Mouse (Mus musculus) adrenal gland, postnatal 10 days (tissue): ENCODE results near the gene Mcm6. TPM values are rescaled to one million over a fixed set of nuclear protein-coding genes. Genes with fewer than 3 reads are reported as not detected.

Experiments used
- DNase-seq: peaks from one replicate; pipeline ENCODE4 v3.0.0; 2021; ENCODE audit warnings: mixed read lengths
- long read RNA-seq, 2 experiments: library from polyadenylated mRNA; stranded (forward); transcript quantifications; one replicate each; pipeline ENCODE4 v2.0.0; 2021
- total RNA-seq, 2 experiments: library from RNA; stranded (reverse); gene quantifications; 2 replicates each; pipeline ENCODE4 v1.2.3; 2021

Mcm6 gene
- 10 to 100 TPM; 50.0 to 66.8 TPM for total RNA-seq
- long read RNA-seq, experiment 1, transcript Mcm6-201 (17 exons, 2,910 nt) = major isoform, 123 of 137 reads
- long read RNA-seq, experiment 1, partial matches to known transcripts = 4 of 137 reads
- long read RNA-seq, experiment 1, other reads (novel, unspliced or antisense) = 10 of 137 reads
- long read RNA-seq, experiment 2, full-length matches to known transcripts = 62 of 73 reads
- long read RNA-seq, experiment 2, partial matches to known transcripts = 2 of 73 reads
- long read RNA-seq, experiment 2, other reads (novel, unspliced or antisense) = 9 of 73 reads

DNA sequence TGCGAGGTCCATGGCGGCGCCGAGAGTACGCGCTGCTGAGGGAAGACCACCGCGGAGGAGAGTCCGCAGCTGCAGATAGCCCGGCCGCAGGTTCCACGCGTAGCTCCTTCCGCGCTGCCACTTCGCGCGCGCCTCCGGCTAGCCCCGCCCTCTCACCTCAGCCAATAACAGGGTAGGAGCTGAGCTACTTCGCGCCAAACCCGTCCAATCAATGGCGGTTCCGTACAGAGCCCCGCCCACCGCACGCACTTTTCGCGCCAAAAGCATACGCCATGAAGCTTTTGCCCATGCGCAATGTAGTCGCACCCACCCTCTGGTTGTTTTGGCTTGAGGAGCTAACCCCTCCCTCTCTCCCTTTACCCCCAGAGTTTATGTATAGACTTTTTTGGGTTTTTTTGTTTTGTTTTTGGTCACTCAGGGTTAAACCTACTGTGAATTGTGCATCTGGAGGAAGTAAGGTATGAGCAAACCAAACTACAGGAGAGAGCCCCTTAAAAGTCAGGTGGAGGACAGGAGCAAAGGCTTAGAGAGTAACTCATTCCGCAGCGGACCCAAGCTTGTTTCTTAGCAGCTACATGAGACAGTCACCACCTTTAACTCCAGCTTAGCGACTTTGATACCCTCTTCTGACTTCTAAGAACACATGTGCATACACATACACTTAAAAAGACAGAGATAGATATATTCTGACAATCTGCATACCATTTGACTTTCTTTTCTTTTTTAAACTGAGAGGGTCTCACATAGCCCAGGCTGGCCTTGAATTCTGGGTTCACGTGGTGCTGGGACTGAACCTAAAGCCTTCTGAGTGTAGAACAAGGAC lies at the start of gene Mcm6:
Gene Mcm6, minus strand, starts transcription at position 111 of the 823 bp plus-strand sequence.
- peak; percentile 96 for DNase-seq

DNA sequence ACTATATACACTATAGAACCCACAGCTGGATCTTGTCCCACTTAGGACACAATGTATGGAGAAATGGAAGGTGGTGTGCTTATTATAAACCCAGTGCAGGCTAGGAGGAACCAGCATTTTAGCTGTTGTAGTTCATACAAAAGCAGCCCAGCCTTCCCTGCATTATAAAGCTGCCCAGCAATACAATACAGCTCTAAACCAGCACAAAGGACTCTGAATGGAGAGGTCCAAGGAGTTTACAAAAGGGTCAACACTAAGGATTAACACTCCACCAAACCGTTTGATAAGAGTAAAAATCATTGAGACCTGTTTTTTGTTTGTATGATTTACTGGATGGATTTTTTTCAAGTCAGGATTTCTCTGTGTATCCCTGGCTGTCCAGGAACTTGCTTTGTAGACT lies 47.4 kb upstream of the Mcm6 start:
- DNase-seq = no peak

DNA sequence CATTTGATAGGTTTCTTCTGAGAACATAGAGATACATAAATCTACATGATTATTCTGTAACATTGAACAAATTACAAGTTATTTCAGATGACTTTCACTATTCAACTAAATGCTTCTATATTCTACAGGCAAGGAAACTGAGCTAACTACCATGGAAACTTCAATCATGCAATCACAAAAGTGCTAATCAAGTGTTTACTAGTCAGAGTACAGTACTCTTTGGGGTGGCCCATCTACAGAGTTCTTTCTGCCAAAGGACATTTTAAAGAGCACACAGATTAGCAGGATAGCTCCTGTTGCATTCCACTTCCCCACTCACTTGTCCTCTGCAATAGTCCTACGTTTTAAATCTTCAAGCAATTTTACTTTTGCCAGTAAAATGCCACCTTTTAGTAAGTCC lies 46.2 kb upstream of the Mcm6 start:
- no peak for DNase-seq

DNA sequence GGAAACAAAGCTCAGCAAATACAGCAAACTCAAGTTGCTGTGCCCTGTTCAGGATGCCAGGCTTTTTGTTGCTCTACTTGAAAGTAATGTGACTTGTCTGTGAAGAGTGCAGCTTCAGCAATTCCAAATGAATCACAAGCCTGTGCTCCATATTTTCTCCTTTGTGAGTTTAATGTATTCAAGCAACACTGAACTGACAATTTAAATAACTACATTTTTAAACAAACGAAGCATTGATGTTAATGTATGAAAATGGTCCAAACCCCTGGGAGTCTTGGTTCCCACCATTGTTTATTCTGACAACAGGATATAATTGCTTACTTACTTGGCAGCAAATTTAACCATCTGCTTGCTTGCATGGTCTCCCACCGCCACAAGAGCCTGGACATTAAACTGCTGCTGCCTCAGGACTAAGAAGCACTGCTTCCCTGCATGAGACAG lies 45.6 kb upstream of the Mcm6 start:
- no peak for DNase-seq

DNA sequence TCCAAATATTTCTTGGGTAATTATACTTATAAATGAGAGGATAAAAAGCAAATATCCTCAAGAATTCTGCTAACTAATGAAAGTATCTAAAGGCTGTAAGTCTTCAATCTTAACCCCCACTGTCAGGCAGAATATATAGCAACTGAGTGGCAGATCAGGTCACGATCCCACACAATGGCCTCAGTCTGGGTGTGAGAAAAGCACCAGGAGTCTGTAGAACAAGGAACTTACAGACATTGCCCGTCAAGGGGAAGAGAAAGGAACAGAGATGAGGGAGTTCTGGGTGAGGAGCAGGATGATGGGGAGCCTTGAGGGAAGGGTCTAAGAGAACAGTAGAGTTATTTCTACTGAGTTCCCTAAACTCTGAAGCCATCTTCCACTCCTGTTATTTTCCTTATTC lies 41.5 kb upstream of the Mcm6 start:
- DNase-seq = no peak

DNA sequence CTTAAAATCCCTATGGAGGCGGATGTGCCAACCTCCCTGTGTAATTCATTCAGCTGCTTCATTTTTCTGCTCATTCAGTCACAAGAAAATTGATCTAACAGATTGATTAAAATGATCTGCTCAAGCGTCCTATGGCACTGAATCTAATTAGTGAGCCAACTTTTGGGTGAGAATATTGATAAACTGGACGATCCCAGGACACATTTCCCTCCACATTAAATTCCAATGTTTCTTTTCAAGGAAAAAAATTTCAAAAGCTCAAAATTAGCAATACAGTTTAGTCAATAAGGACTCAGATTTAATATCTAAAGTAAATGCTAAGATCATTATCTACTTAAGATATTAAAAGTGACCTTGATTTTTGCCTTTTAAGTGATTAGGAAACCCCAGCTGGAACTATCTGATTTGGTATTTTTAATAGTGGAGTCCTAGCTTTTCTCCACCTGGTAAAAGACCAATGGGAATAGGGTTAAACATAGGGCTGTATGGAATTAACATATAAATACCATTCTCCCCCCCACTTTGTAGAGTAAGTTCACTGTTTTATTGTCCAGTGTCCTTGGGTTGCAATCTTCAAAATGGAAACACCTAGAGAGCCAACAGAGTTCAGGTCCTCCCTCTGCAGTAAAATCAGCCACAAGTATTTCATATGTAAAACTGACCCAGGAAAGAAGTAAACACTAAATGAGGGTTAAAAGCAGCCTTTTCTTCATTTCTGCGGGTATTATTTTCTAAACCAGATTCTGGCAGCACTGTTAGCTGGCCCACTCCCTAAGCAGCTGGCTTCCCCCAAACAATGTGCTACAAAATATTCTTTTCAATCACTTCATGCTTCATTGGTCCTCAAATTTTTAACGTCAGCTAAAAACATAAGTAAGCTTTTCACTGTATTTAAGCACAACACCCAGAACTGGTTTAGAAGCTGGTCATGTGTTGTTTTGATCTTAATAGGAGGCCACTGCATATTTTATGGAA lies 40.8 kb upstream of the Mcm6 start:
- no peak for DNase-seq

DNA sequence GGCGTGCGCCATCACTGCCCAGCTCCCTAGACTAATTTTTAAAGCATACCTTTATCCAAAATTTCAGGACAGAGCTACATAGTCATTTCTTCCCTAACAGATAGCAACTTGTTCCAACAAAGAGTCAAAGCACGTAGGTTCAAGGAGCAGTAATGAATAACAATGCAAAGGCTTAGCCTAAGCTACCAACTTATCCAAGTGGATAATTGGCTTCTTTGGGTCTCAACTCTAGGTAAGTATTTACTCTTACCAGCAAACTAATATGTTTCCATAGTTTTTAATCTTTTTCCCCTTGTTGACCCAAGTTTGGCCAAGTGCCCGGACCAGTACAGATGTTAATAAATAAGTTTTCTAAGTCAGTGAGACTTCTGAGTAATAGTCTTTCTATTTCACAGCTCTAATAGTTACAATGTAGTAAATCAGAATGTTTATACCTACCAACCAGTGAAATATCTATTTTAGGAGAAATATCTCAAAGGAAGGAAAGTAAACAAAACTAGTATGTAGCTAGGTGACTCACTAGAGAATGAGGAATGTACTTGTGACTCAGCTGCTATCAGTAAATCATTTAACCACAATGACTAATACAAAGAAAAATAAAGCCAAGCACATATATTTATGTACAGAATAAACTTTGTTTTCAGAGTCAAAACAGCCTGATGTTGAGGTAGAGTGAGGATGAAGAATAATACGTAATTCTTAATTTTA lies 39.4 kb upstream of the Mcm6 start:
- DNase-seq = peak; percentile 18

DNA sequence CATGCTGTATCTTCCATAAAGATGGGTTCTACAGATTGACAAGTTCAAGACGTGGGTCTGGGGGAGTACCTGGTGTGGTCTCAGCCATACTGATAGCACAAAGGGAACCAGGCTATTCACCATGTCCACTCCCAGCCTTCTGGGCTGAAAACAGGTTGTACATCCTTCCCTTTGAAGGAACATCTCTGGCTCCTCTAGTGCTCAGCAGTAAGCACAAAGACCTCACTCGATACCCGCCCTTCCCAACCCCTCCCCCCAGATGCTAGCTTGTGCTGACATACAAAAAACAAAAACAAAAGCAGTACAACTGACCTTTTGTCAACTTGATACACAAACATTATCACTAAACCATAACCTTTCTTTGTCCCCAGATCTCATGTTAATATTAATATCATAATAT lies 35.2 kb upstream of the Mcm6 start:
- no peak for DNase-seq

DNA sequence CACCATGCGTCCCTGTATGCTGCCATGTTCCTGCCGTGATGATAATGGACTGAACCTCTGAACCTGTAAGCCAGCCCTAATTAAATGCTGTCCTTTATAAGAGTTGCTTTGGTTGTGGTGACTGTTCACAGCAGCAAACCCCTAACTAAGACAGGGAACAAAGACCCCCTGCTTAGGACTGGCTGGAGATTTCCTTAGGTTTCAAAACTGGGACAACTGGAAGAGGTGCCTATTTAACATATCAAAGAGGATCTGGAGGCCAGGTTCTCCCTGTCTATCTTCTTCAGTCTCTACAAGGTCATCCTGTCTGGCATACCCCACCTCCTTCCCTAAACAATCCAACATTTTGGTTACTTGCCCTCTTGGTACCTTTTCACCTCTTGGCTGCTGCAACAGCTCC lies 32.9 kb upstream of the Mcm6 start:
- no peak for DNase-seq

DNA sequence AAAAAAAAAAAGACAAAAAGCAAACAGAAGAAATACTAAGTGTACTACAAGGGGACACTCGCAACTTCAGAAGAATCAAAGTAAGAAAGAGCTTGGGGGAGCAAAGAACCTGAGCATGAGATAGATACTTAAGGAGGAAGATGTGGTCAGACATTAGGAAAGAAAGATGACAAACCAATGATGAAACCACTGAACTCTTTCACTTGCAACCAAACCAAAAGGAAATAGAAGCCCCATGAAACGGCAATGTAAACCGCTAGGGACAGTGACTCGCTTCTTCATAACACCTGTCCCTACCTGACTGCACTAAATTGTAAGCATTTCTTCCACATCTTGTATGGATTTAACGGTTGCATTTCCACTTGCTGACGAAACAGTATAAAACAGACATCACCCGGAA lies 27.0 kb upstream of the Mcm6 start:
- no peak for DNase-seq

DNA sequence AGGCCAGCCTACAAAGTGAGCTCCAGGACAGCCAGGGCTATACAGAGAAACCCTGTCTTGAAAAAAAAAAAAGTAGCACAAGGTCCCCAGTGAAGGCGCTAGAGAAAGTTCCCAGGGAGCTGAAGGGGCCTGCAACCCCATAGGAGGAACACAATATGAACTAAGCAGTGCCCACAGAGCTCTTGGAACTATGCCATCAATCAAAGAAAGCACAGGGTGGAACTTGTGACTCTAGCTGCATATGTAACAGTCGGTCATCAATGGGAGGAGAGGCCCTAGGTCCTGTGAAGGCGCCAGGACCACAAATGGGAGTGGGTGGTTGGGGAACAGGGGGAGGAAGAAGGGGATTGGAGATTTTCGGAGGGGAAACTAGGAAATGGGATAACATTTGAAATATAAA lies 17.4 kb upstream of the Mcm6 start:
- DNase-seq = no peak

DNA sequence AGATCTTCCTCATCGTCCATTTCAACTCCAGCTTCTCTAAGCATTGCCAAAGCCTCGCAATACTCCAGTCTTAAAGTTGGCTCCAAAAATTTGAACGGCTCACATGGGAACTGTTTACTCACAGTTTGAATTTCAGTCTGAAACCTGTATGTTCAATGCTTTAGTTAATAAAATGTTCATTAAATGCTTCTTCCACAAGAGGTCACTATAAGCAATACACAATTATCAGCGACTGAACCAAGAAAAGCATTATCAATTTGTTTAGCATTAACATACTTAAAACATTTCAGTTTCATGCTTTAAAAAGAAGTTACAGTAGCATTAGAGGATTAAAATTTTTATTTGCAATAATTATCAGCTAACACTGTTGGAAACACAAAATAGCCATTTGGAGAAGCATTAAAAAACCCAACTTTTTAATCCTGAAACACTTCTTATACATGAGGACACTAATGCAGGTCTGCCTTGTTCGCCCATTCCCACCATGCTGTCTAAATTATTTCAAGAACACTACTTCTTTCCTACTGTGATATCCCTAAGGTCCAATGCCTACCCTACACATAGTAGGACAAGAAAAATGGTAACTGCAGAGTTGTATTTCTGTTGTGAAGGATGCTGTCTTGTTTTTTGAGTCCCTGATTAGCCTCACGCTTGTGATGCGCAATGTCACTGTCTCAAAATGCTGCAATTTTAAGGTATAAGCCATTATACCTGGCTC lies 12.8 kb upstream of the Mcm6 start:
- DNase-seq = no peak

DNA sequence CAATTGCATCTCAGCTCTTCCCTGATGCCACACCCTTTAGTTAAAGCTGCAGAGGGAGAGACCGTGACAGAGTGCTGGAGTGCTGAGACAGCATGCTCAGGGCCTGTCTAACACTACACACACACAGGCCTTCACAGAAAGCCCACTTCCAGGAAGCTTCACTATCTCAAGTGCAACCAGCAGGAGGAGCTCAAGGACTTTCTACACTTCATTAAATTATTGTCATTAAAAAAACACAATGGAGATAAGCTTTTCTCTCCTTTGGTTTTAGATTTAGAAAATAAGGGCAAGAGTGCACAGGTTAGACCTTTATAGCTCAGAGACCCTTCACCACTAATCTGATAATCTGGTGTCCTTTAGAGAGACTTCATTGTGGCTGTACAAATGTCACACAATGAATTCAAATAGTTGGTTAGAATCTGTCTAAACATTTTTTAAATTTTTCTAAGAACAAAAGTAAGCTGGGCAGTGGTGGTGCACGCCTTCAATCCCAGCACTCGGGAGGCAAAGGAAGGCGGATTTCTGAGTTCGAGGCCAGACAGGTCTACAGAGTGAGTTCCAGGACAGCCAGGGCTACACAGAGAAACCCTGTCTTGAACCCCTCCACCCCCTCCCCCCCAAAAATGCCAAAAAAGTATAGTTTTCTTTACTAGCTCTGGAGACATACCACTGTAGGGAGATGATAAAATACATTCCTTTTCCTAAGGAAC lies 9.4 kb upstream of the Mcm6 start:
- DNase-seq = peak; percentile 56

DNA sequence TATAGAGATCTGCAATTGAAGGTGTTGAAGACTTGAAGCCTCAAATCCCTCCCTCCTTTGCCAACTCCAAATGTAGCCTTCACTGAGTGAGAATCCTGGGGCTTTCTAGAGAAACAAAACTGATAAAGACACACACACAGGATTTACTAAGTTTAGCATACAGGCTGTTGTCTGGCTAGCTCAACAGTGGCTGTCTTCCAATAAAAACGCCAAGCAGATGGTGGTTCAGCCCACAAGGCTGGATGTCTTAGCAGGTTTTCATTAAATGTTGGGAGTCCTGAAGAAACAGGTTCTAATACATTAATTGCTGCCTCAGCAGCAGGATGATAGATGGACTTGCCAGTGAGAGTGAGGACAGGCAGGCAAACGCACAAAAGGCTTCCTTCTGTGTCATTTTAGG lies 1.1 kb upstream of the Mcm6 start:
- no peak for DNase-seq

DNA sequence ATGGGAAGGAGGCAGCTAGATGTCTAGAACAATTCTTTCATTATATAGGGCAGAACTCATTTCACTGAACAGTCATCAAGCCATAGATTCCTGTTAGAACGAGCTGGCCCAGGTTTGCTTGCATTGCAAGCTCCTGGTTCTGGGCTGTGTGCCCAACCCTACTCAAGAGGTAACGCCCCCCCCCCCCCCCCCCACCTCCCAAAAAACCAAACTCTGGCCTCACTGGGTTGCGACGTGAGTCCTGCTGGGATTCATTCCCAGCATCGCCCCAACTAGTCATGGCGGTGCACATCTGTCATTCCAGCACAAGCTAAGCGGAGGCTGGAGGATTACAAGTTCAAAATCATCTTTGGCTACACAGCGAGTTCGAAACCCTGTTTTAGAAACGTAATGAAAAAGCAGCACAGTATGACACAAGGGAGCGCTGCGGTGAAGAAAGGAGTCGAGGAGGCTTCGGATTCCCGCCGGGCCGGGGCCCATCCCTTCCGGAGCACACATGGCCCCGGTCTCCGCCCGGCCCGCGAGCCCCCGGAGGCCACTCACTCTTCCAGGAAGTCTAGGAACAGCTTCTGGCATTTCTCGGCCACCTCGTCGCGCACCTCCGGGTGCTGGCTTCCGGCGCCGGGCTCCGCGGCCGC lies 429 bp downstream of the Mcm6 start:
- no peak for DNase-seq

DNA sequence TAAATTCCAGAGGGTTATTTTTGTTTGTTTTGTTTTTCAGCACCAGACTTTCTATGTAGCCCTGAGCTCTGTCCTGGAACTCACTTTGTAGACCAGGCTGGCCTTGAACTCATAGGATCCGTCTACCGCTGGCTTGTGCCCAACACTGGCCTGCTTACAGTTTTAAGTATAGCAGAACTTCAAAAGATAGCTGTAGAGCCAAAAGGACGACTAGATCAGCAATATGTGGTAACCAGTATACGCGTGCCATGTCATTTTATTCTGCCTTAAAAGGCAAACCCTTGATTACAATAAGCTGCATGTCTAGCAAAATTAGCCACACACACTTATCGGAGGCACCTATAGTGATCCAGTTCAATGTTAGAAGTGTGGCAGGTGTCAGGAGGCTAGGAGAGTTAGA lies 1.2 kb downstream of the Mcm6 start:
- DNase-seq = peak; percentile 56

DNA sequence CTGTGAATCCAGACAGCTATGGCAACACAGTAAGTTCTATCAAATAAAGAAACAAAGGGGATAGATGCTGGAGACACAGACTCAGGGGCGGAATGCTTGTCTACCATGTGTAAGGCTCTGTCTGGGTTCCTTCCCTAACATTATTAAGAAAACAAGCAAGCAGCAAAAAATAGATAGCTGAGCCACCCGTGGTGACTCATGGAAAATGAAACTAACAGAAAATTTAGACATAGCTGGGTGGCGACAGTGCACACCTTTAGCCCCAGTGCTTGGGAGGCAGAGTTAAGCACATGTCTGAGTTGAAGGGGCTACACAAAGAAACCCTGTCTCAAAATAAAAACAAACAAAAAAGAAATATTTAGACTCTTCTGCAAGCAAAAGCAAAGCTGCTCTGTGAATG lies 2.0 kb downstream of the Mcm6 start:
- DNase-seq = peak; percentile 14

DNA sequence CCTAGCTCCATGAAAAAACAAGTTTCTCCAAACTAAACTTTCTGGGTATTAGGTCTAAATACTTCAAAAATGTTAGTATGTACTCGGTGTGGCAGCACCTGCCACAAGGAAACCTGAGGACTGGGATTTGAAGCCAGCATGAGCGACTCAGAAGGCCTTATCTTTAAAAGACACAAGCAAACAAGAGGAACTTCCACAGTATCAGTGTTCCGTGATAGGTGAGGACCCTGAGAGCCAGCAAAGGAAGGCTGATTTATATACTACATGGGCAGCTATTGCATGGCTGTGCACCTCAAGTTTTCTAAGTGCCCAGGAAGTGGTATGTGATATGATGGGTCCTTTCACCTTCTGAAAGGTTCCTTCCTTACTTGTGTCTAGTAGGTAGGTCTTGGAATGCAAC lies 6.4 kb downstream of the Mcm6 start:
- DNase-seq = no peak

DNA sequence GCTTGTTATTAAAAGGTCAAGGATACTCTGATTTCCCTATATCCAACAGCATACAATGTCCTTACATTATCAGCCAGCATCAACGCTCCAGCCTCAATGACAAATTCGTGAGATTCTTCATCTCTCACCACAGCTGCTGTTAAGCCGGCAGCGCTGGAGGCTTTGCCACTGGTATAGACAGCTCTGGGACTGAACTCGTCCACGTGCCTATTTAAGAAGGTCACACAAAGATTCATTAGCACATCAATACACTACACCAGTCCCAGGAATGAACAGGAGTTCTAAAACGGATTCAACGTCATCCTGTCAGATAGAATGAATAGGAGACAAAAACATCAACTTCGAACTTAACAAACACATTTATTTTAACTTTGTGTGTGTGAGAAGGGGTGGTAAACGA lies 15.2 kb downstream of the Mcm6 start:
- no peak for DNase-seq

DNA sequence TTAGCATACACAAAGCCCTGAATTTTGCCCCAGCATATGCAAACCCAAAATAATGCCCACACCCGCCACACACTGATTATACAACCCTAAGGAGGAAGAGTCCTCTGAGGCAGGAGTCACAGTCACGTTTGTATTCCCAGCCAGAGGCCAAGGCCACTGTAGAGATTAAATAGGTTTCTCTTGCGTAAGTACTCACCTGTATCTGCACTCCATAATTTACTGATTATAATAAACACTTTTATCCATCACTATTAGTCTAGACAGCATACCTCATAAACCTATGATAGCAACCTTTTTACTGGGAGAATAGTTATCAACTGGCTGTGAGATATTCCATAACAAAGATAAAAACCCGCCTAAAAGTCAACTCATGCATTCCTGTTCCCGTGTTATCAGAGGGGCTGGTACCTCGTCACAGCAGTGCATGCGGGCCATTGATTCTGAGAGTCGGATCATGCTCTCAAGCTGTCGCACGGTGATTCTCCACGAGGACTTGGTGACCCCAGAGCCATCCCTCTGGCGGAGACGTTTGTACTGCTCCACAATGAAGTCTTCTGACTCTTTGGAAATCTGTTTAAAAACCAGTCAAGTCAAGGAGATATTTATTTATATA lies 21.6 kb downstream of the Mcm6 start:
- DNase-seq = no peak
